Mouse (Mus musculus): ENCODE data around the gene Csad. TPM values are rescaled to one million over a fixed set of nuclear protein-coding genes. Genes with fewer than 3 reads are reported as not detected.

Gene Csad
- polyA plus RNA-seq, 1 experiment from 2014 or later, result 38.2 TPM

DNA sequence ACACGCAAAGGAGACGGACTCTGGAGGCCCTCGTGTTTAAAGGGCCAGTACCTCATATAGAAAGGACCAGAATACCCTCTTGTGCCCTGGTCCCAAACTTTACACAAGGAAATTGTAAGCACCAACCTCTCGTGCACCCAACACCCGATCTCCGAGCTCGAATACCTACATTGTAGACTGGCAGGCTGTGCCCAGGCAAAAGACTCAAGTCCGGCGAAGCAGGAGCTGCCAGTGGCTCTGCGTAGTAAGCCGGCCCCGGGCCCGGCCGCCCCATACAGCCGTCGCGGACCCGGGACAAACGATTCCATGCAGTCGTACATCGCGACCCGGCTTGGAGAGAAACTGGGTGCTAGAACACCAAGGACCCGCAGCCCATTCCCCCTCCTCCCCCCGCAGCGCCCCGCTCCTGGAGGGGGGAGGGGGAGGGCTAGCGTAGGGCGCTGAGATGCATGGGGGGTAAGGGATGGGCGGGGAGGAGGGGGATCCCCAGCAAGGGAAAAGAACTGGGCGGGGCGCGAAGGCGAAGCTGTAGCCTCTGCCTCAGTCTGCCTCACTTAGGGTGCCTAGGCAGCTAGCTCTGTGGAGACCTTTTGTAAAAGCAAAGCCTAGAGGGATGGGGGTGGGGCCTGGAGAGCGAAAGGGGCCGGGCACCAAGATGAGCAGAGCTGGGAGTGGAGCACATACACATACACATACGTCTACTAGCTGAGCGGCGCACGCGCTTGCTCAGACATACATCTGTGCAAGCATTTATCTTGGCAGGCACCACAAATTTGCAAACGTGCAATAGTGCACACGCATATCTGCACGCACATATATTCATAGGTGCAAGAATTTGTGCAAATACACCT is 41.6 kb upstream of the Csad start:
- peaks cover 36% of the 10 kb centered on the region for H3K4me1 ChIP-seq (replicated peaks; ENCODE audit: control insufficient read depth, insufficient read depth, low read length)
- no peaks in the 10 kb centered on the region for H3K9me3 ChIP-seq (ENCODE audit: control insufficient read depth, low read length)
- H3K4me3 ChIP-seq (ENCODE audit: low read depth, low read length), result peak overlapping the region; percentile 54
- DNase-seq (ENCODE audit: low spot score) (peak; percentile 84), ATAC-seq (replicated peaks; ENCODE audit: low FRiP score) (peak; percentile 69)
- WGBS, result under 1% methylated on average over 39 of the region's 44 CpGs
- peak overlapping the region; percentile 78 for H3K4me2 ChIP-seq (ENCODE audit: low read depth, low read length, severe bottlenecking)
- no peak overlapping the region; the same call in 1 of the 2 replicates for H3K27ac ChIP-seq (ENCODE audit: low read depth, low read length)
- peak overlapping the region; percentile 54 for H3K9ac ChIP-seq (ENCODE audit: low read length)
- H3K36me3 ChIP-seq (ENCODE audit: control insufficient read depth, insufficient read depth, low read length), result no peaks in the 10 kb centered on the region
- H3K27me3 ChIP-seq (ENCODE audit: control insufficient read depth, insufficient read depth, low read length), result peaks cover 43% of the 10 kb centered on the region

DNA sequence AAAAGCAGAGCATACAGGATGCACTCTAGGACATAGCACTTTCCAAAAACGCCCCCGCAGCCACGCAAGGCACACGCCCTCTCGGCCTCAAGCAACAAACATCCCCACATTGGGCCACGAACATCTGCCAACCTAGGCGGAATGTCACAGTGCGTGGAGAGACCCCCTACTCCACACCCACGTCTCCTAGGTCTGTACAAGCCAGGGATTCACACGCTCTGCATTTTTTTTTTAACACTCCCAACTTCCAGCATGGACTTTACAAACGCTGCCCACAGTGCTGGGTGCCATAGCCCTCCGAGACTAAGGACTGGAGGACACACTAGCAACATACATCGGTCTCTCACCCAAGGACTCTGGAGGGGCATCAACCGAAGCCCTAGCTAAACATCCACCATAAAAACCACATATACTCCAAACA is 40.9 kb upstream of the Csad start:
- H3K4me1 ChIP-seq (replicated peaks; ENCODE audit: control insufficient read depth, insufficient read depth, low read length), result peaks cover 36% of the 10 kb centered on the region
- H3K27ac ChIP-seq (ENCODE audit: low read depth, low read length), result no peak overlapping the region
- no peak for DNase-seq (ENCODE audit: low spot score)
- 8% methylated on average over 14 of the region's 14 CpGs for WGBS
- H3K36me3 ChIP-seq (ENCODE audit: control insufficient read depth, insufficient read depth, low read length), result no peaks in the 10 kb centered on the region
- H3K27me3 ChIP-seq (ENCODE audit: control insufficient read depth, insufficient read depth, low read length), result peaks cover 43% of the 10 kb centered on the region
- peak overlapping the region; percentile 54 for H3K9ac ChIP-seq (ENCODE audit: low read length)
- peak overlapping the region; percentile 54 for H3K4me3 ChIP-seq (ENCODE audit: low read depth, low read length)
- H3K4me2 ChIP-seq (ENCODE audit: low read depth, low read length, severe bottlenecking), result peak overlapping the region; percentile 78
- no peaks in the 10 kb centered on the region for H3K9me3 ChIP-seq (ENCODE audit: control insufficient read depth, low read length)
- ATAC-seq (replicated peaks; ENCODE audit: low FRiP score), result no peak

DNA sequence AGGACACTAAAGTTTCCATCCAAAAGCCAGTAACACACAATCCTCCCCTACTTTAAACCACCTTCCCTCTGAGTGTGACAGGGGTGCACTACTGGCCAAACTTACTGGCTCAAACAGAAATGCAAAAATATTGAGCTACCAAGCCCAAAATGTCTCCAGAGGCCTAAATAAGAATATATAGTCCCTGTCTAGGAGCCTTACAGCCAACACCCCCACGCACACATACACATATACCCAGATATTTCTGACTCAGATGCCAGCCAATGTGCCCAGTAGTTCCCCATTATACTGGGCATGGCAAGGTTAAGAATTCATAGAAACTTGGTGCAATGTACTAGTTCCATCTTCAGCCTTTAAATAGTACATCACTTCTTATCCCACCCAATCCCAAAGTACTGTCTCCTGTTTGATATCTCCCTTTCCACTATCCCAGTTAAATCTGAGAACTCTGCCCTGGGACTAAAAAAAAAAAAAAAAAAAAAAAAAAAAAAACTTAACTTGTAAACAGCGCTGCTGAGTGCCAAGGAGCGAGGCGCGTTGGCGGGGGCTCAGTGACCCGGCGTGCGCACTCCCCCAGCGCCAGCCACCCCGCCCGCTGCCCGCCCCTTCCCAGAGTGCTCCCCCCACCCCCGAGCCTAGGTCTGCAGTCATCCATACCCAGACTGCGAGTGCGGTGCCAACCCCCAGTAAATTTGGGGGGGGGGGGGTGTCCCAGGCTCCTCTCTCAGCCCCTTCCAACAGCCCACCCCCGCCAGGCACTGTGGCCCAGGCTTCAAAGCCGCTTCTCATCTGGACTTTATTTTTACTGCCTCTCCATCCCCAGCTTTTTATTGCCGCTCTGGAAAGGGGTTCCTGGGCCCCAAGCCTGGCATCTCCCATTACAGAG is 40.0 kb upstream of the Csad start:
- no peak overlapping the region for H3K27ac ChIP-seq (ENCODE audit: low read depth, low read length)
- WGBS, result 8% methylated on average over 19 of the region's 19 CpGs

GRCm38 (mm10) chr15:102243229-102244190 is 39.0 kb upstream of the Csad start:
- 10% methylated on average over 22 of the region's 22 CpGs for WGBS
- Histone ChIP-seq H3K9me3 (ENCODE audit: control insufficient read depth, low read length) (no peaks in the 10 kb centered on the region), H3K36me3 (ENCODE audit: control insufficient read depth, insufficient read depth, low read length) (no peaks in the 10 kb centered on the region), H3K27ac (ENCODE audit: low read depth, low read length) (no peak overlapping the region), H3K27me3 (ENCODE audit: control insufficient read depth, insufficient read depth, low read length) (peaks cover 35% of the 10 kb centered on the region), H3K4me3 (ENCODE audit: low read depth, low read length) (no peak overlapping the region), H3K9ac (ENCODE audit: low read length) (no peak overlapping the region; the same call in 1 of the 2 replicates), H3K4me2 (ENCODE audit: low read depth, low read length, severe bottlenecking) (peak overlapping the region; percentile 26; the same call in 1 of the 2 replicates), H3K4me1 (replicated peaks; ENCODE audit: control insufficient read depth, insufficient read depth, low read length) (peaks cover 23% of the 10 kb centered on the region)
- DNase-seq (ENCODE audit: low spot score) (no peak), ATAC-seq (replicated peaks; ENCODE audit: low FRiP score) (no peak)

More for the DNA sequence above, 40.0 kb upstream of the Csad start:
- Histone ChIP-seq H3K4me3 (ENCODE audit: low read depth, low read length) (peak overlapping the region; percentile 54), H3K36me3 (ENCODE audit: control insufficient read depth, insufficient read depth, low read length) (no peaks in the 10 kb centered on the region), H3K9me3 (ENCODE audit: control insufficient read depth, low read length) (no peaks in the 10 kb centered on the region), H3K27me3 (ENCODE audit: control insufficient read depth, insufficient read depth, low read length) (peaks cover 39% of the 10 kb centered on the region), H3K9ac (ENCODE audit: low read length) (peak overlapping the region; percentile 12; the same call in 1 of the 2 replicates), H3K4me1 (replicated peaks; ENCODE audit: control insufficient read depth, insufficient read depth, low read length) (peaks cover 33% of the 10 kb centered on the region), H3K4me2 (ENCODE audit: low read depth, low read length, severe bottlenecking) (peak overlapping the region; percentile 78; the same call in 1 of the 2 replicates)
- DNase-seq (ENCODE audit: low spot score), result no peak
- no peak for ATAC-seq (replicated peaks; ENCODE audit: low FRiP score)

DNA sequence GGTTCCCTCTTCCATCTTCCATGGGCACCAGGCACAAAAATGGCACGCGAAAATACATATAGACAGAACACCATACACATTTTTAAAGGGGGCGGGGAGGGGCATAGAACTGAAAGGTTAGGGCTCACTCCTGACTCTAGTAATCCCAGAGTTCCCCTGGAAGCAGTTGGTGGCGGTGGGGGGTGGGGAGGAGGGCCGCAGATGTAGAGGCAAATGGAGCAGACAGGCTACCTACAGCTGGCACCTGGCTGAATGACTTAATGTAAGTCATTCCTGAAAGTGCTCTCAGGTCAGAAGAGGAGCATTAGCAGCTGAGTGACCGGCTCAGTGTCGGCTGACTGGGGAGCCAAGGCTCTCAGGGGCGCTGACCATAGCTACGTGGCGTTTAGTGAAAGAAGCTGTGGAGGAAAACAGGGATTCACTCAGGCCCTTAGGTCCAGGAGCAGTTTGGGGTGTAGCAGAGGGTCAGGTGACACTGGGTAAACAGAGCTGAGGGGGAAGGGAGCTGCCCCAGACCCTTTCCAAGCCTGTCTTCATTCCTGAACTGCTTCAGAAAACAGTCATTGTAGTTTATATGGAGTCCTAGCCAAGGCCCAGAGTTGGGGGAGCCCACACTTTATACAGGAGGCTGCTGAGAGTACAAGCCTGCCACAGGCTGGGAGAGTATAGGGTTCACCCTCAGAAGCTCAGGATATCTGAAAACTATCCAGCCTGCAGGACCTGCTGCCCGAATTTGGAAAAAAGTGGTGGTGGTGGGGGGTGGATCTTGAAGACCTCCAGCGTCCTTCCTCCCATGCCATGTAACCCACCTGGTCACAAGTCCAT is 38.1 kb upstream of the Csad start:
- Histone ChIP-seq H3K36me3 (ENCODE audit: control insufficient read depth, insufficient read depth, low read length) (no peaks in the 10 kb centered on the region), H3K9ac (ENCODE audit: low read length) (no peak overlapping the region), H3K4me1 (replicated peaks; ENCODE audit: control insufficient read depth, insufficient read depth, low read length) (peaks cover 22% of the 10 kb centered on the region), H3K27me3 (ENCODE audit: control insufficient read depth, insufficient read depth, low read length) (peaks cover 34% of the 10 kb centered on the region), H3K4me3 (ENCODE audit: low read depth, low read length) (no peak overlapping the region), H3K9me3 (ENCODE audit: control insufficient read depth, low read length) (no peaks in the 10 kb centered on the region), H3K27ac (ENCODE audit: low read depth, low read length) (no peak overlapping the region), H3K4me2 (ENCODE audit: low read depth, low read length, severe bottlenecking) (no peak overlapping the region)
- ATAC-seq (replicated peaks; ENCODE audit: low FRiP score), result no peak
- 28% methylated on average over 12 of the region's 12 CpGs for WGBS
- DNase-seq (ENCODE audit: low spot score), result no peak

DNA sequence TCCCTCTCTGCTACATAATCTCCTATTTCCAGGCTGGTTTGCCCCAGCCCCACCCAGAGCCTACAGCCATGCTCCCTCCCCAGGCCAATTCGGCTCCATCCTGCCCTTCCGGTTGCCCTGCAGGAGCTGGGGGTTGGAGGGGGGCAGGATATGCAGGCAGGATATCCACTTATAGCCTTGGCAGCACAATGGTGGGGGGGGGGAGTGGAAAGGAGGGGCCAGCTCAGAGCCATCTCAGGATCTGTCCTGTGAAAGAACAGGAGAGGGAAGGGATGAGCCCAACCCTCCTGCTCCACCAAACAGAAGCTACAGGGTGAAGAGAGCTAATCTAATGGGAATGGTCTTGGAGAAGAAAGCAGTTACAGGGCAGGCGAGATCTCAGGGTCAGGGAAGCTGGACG is 36.1 kb upstream of the Csad start:
- no peak overlapping the region for H3K4me2 ChIP-seq (ENCODE audit: low read depth, low read length, severe bottlenecking)
- 83% methylated on average over 4 of the region's 4 CpGs for WGBS
- ATAC-seq (replicated peaks; ENCODE audit: low FRiP score) (no peak), DNase-seq (ENCODE audit: low spot score) (no peak)
- H3K27ac ChIP-seq (ENCODE audit: low read depth, low read length), result no peak overlapping the region
- H3K4me1 ChIP-seq (replicated peaks; ENCODE audit: control insufficient read depth, insufficient read depth, low read length), result peaks cover 14% of the 10 kb centered on the region
- no peak overlapping the region for H3K4me3 ChIP-seq (ENCODE audit: low read depth, low read length)
- H3K36me3 ChIP-seq (ENCODE audit: control insufficient read depth, insufficient read depth, low read length), result no peaks in the 10 kb centered on the region
- H3K9ac ChIP-seq (ENCODE audit: low read length), result no peak overlapping the region
- no peaks in the 10 kb centered on the region for H3K9me3 ChIP-seq (ENCODE audit: control insufficient read depth, low read length)
- peaks cover 24% of the 10 kb centered on the region for H3K27me3 ChIP-seq (ENCODE audit: control insufficient read depth, insufficient read depth, low read length)

DNA sequence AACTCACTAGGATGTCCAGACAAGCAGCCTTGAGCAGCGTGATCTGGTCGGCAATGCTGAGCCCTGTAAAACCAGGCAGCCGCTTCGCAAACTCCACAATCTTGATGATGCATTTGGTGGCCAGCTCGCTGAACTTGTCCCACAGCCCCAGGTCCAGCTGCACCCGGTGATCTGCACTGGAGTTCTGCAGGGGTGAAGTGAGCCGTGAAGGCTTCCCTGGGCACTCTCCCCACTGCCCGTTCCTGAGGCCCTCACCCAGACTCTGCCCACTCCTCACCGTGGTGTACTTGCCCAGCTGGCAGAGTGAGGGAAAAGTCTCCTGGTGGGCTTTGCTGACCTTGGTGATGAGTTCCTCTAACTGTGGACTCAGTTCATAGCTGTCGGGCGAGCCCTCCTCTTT is 35.3 kb upstream of the Csad start:
- no peak for ATAC-seq (replicated peaks; ENCODE audit: low FRiP score)
- no peaks in the 10 kb centered on the region for H3K9me3 ChIP-seq (ENCODE audit: control insufficient read depth, low read length)
- no peak overlapping the region for H3K4me2 ChIP-seq (ENCODE audit: low read depth, low read length, severe bottlenecking)
- H3K4me1 ChIP-seq (replicated peaks; ENCODE audit: control insufficient read depth, insufficient read depth, low read length), result peaks cover 18% of the 10 kb centered on the region
- no peak overlapping the region for H3K27ac ChIP-seq (ENCODE audit: low read depth, low read length)
- 86% methylated on average over 11 of the region's 11 CpGs for WGBS
- H3K4me3 ChIP-seq (ENCODE audit: low read depth, low read length), result no peak overlapping the region
- H3K9ac ChIP-seq (ENCODE audit: low read length), result no peak overlapping the region
- no peaks in the 10 kb centered on the region for H3K36me3 ChIP-seq (ENCODE audit: control insufficient read depth, insufficient read depth, low read length)
- peaks cover 17% of the 10 kb centered on the region for H3K27me3 ChIP-seq (ENCODE audit: control insufficient read depth, insufficient read depth, low read length)
- no peak for DNase-seq (ENCODE audit: low spot score)
